Mouse (Mus musculus): ENCODE measurements around the gene Adgrl2.

Gene Adgrl2

GRCm38 (mm10) chr3:148990531-148991003 lies at the start of gene Adgrl2:
Gene Adgrl2 (minus strand): TSS chr3:148990555.
- DNase-seq (ENCODE audit: low spot score), result no peak

GRCm38 (mm10) chr3:149038771-149039170 lies 48.4 kb upstream of the Adgrl2 start:
- DNase-seq (ENCODE audit: low spot score), result no peak

GRCm38 (mm10) chr3:149019925-149020324 lies 29.6 kb upstream of the Adgrl2 start:
- DNase-seq (ENCODE audit: low spot score), result no peak

- DNase-seq (ENCODE audit: low spot score), result no peak
These were observed 19.0 kb upstream of the Adgrl2 start for GRCm38 (mm10) chr3:149009311-149009710.

GRCm38 (mm10) chr3:149008634-149009023 lies 18.3 kb upstream of the Adgrl2 start:
- DNase-seq (ENCODE audit: low spot score), result no peak

- DNase-seq (ENCODE audit: low spot score), result no peak
These were observed 17.7 kb upstream of the Adgrl2 start for GRCm38 (mm10) chr3:149007860-149008633.

- no peak for DNase-seq (ENCODE audit: low spot score)
These were observed 11.0 kb upstream of the Adgrl2 start for GRCm38 (mm10) chr3:149001364-149001763.

GRCm38 (mm10) chr3:148998661-148999060 lies 8.3 kb upstream of the Adgrl2 start:
- no peak for DNase-seq (ENCODE audit: low spot score)

GRCm38 (mm10) chr3:148991056-148991455 lies 701 bp upstream of the Adgrl2 start:
- no peak for DNase-seq (ENCODE audit: low spot score)

- DNase-seq (ENCODE audit: low spot score), result peak; percentile 21
These were observed 381 bp downstream of the Adgrl2 start for GRCm38 (mm10) chr3:148989818-148990530.

GRCm38 (mm10) chr3:148988996-148989817 lies 1.1 kb downstream of the Adgrl2 start:
- peak; percentile 60 for DNase-seq (ENCODE audit: low spot score)

GRCm38 (mm10) chr3:148988293-148988995 lies 1.9 kb downstream of the Adgrl2 start:
- peak; percentile 15 for DNase-seq (ENCODE audit: low spot score)

GRCm38 (mm10) chr3:148987591-148988292 lies 2.6 kb downstream of the Adgrl2 start:
- peak; percentile 54 for DNase-seq (ENCODE audit: low spot score)

GRCm38 (mm10) chr3:148986894-148987590 lies 3.3 kb downstream of the Adgrl2 start:
- no peak for DNase-seq (ENCODE audit: low spot score)

GRCm38 (mm10) chr3:148986296-148986893 lies 4.0 kb downstream of the Adgrl2 start:
- DNase-seq (ENCODE audit: low spot score), result no peak

- no peak for DNase-seq (ENCODE audit: low spot score)
These were observed 6.0 kb downstream of the Adgrl2 start for GRCm38 (mm10) chr3:148984326-148984725.

- DNase-seq (ENCODE audit: low spot score), result no peak
These were observed 8.0 kb downstream of the Adgrl2 start for GRCm38 (mm10) chr3:148982370-148982769.

GRCm38 (mm10) chr3:148981776-148982175 lies 8.6 kb downstream of the Adgrl2 start:
- DNase-seq (ENCODE audit: low spot score), result no peak

- DNase-seq (ENCODE audit: low spot score), result no peak
These were observed 11.8 kb downstream of the Adgrl2 start for GRCm38 (mm10) chr3:148978541-148978940.

- no peak for DNase-seq (ENCODE audit: low spot score)
These were observed 12.5 kb downstream of the Adgrl2 start for GRCm38 (mm10) chr3:148977838-148978237.
